Mouse (Mus musculus) adrenal gland, postnatal 36 days (tissue): Measurements from ENCODE around the gene Pdxp. TPM values are rescaled to one million over a fixed set of nuclear protein-coding genes. Genes with fewer than 3 reads are reported as not detected.

Experiments used
- DNase-seq, 2 experiments: peaks; one replicate each; pipeline ENCODE4 v3.0.0; 2021; ENCODE audit warnings: mixed read lengths in 1 of 2
- long read RNA-seq, 2 experiments: library from polyadenylated mRNA; stranded (forward); transcript quantifications; one replicate each; pipeline ENCODE4 v2.0.0; 2021; ENCODE audit warnings: borderline sequencing depth in 2 of 2
- total RNA-seq, 2 experiments: library from RNA; stranded (reverse); gene quantifications; 2 replicates each; pipeline ENCODE4 v1.2.3; 2021

The Pdxp gene
- total RNA-seq: 1 to 10 TPM; 3.3 to 3.7 TPM
- long read RNA-seq, experiment 1, partial matches to known transcripts: 1 of 5 reads
- long read RNA-seq, experiment 1, other reads (novel, unspliced or antisense): 0 of 5 reads
- long read RNA-seq, experiment 2, transcript Pdxp-201 (2 exons, 2,001 nt): major isoform, 5 of 5 reads
- long read RNA-seq, experiment 2, partial matches to known transcripts: 0 of 5 reads
- long read RNA-seq, experiment 2, other reads (novel, unspliced or antisense): 0 of 5 reads

DNA sequence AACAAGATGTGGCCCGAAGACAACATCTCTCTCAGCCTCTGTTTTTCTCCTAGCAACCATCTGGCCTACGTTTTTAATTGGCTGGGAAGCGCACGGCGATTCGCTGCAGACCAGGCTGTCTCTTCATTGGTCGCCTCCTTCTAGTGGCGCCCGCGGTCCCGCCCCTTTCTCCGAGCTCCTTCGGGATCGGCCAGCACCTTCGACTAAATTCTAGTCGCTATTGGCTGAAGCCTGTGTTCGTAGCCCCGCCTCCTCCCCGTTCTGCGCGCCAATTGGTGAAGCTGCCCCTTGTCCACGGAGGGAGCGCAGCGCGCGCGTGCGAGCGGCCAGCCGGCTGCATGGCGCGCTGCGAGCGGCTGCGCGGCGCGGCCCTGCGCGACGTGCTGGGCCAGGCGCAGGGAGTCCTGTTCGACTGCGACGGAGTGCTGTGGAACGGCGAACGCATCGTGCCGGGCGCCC, at the start of gene Pdxp:
Pdxp (plus strand) TSS at position 288 of the 459 bp plus-strand sequence.
- peak; percentile 93 to 96 for DNase-seq

DNA sequence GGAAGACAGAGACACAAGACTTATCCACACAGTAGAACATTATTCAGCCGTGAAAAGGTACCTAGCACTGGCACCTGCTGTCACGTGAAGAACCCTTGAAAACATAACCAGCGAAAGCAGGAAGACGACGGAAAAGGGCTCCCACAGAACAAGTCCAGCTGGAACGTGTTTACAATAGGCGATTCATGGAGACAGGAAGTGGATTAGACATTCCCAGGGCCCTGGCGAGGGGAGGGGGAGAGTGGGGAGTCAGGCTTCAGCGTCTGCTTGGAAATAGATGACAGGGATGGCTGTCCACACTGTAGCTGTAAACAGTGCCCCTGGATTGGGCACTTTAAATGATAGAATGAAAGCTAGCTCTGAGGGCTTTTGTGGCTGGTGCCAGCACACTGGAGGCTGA, 45.3 kb upstream of the Pdxp start:
- DNase-seq: no peak

GRCm38 (mm10) chr15:78868826-78869233, 44.9 kb upstream of the Pdxp start:
- no peak for DNase-seq

GRCm38 (mm10) chr15:78869775-78870174, 43.9 kb upstream of the Pdxp start:
- DNase-seq: peak in 1 of 2 experiments; percentile 56

GRCm38 (mm10) chr15:78872021-78872608, 41.6 kb upstream of the Pdxp start:
- DNase-seq: no peak

DNA sequence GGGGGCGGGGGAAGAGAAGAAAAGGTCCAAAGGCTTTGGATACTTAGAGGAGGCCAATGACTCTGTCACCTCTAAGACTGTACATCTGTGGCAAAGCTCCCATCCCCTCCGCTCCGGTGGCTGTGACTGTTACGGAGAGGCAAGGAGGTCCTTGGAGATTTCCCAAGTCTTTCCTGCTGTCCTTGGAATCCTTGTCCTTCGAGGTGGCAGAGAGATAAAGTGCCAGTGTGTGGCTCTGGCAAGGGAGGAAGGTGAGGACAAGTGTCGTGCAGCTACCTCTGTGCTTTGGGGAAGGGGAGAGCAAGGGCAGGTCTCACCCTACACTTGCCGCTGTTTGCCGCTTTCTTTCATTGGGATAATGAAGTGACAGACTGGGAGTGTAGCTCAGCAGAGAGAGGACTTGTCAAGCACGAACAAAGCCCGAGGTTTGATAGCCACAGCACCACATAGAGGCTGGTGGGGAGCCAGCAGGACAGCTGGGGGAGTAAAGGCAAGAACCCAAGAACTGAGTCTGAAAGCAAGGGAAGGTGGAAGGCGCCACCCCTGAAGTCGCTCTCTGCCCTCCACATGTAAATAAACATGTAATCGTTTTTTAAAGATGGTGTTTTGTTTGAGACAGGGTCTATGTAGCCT, 39.8 kb upstream of the Pdxp start:
- peak in 1 of 2 experiments; percentile 30 for DNase-seq

DNA sequence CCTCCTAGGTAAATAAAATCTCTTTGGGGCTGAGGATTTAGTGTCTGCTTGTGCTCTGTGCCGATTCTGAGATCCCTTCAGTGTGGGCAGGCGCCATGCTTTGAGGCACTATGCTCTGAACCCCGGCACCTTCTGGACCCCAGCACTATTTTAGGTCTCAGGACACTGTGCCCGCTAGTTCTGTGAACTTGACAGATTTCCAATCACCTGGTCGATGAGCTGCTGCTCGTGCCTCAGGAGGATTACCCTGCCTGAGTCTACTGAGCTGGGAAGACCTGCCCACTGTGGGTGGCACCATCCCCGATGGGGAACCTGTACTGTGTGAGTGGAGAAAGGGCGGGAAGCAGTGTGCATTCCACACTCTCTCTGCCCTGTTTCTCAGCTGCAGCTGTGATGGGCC, 38.7 kb upstream of the Pdxp start:
- DNase-seq: no peak

- no peak for DNase-seq
Measured at GRCm38 (mm10) chr15:78875537-78875936, 38.2 kb upstream of the Pdxp start.

GRCm38 (mm10) chr15:78876258-78876696, 37.4 kb upstream of the Pdxp start:
- DNase-seq: peak; percentile 84 to 87

DNA sequence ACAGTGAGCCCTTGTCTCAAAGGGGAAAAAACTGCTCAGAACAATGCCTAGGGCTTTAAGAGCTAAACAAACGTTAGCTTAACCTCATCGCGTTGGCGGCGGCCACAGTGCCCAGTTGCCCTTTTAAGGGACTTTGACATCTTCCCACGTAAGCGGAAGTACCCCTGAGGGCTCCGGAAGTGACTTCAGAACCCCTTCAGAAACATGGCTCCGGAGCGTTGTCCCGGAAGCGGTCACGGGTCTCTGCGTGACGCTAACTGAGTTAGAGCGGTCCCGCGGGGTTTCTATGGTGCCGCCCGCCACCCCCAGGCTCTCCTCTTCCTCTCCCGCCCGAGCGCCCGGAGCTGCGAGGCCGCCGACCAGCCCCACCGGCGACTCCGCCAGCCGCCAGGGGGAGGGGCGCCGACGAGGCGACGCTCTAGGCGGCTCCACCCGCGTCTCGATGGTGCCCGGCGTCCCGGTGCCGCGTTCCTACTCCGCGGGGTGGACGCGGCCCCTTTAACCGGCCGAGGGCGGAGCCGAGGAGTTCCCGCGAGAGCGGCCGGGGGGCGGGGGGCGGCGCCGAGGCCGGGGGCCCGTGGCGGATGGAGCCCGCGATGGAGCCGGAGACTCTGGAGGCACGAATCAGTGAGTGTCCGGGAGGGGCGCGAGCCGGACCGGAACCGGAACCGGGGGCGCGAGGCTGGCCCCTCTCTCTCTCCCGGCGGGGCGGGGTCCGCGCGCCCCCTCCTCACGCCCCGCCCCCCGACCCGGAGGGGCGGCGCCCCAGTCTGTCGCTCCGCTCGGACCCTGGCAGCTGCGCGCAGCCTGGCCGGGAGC, 36.5 kb upstream of the Pdxp start, which contains the start of gene Gga1:
Gga1 (plus strand) TSS at position 200 of the 819 bp plus-strand sequence.
- DNase-seq: peak; percentile 92

- DNase-seq: peak in 1 of 2 experiments; percentile 40
Measured at GRCm38 (mm10) chr15:78877810-78878390, 35.8 kb upstream of the Pdxp start.

DNA sequence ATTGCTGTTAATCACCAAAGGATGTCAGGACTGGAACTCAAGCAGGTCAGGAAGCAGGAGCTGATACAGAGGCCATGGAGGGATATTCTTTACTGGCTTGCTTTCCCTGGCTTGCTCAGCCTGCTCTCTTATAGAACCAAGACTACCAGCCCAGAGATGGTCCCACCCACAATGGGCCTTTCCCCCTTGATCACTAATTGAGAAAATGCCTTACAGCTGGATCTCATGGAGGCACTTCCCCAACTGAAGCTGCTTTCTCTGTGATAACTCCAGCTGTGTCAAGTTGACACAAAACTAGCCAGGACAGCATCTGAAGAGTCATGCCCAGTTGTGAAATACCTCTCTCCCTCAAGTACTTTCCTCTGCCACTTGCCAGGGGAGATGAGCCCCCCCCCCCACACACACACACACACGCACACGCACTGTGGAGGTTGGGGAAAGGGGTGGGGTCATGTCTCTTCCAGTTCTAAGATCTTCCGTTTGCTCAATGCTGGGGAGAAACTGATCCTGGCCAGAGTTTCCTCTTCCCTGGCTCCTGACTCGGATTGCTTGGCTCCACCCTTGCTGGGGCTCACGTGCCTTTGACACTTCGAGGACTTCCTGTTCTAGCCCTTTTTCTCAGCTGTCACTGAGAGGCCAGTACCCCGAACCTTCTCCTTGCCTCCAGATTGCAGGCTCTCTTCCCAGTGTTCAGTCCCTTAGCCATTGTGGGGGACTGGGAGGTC, 34.8 kb upstream of the Pdxp start:
- peak in 1 of 2 experiments; percentile 35 for DNase-seq

DNA sequence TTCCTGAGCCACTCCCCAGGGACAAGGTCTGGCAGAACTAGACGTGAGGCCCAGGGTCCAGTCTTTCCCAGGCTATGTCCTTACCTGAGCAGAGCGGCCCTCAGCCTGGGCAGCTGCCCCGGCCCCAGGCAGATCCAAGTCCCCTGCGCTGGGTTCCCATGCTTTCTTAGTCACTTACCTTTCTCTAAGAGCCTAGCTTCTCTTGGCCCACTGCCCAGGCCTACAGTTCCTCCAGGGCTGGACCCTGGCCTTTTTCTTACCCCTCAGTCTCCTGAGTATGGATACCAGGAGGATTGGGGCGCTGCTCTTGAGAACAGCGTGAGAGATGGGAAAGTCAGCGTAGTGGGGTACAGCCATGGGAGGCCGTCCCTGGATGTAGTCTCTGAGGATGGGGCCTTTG, 33.3 kb upstream of the Pdxp start:
- no peak for DNase-seq

GRCm38 (mm10) chr15:78881828-78882227, 31.9 kb upstream of the Pdxp start:
- DNase-seq: no peak

DNA sequence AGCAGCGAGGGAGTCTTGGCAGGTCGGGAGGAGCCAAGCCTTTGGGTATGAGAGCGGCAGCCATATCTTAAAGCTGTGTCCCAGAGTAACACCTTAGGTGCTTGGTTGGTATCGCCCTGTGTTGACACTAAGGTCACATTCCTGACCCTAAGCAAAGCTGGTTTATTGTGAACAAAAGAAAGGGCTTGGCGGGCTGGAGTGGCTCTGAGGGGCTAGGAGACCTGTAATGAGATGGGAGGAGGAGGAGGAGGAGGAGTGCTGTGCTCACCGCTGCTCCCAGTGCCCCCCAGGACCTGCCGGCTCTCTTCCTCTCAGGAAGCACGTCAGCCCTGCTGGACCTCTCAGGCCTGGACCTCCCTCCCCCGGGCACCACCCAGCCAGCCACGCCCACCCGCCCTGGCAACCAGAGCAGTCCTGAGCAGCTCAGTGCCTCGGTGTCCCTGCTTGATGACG, 24.3 kb upstream of the Pdxp start:
- no peak for DNase-seq

GRCm38 (mm10) chr15:78892440-78892839, 21.3 kb upstream of the Pdxp start:
- no peak for DNase-seq

DNA sequence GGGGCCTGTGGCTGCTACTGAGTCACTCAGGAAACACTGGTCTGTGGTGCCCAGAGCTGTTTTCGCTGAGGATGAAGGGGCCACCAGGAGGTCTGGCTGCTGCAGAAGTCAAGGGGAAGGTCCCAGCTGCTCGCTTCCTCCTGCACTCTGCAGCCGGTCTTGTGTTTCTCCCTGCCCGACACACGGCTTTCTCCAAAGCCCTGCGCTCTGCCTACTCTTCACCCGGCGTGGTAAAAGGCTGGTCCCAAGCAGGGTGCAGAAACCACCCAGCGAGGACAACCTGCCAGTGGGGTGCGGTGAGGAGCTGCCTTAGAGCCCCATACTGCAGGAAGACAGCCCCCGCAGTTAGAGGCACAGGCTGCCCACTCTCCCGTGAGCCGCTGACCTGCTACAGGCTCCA, 19.0 kb upstream of the Pdxp start:
- DNase-seq: no peak

DNA sequence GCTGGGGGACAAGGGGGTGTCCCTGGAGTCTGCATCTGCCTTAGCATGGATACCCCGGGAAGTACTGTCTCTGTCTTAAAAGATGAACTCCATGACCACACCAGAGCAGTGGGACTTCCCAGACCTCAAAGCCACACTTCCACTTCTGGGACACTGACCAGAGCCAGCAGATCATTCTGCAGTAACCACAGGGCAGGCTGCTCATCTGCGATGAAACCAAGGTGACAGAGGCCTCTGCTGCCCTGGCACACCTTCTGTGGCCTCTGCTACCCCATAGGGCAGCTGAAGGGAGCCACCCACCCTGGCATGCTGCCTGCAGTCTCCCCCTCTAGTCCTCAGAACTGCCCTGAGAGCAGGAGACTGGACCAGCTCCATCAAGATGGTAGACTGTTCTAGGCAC, 18.0 kb upstream of the Pdxp start:
- no peak for DNase-seq

DNA sequence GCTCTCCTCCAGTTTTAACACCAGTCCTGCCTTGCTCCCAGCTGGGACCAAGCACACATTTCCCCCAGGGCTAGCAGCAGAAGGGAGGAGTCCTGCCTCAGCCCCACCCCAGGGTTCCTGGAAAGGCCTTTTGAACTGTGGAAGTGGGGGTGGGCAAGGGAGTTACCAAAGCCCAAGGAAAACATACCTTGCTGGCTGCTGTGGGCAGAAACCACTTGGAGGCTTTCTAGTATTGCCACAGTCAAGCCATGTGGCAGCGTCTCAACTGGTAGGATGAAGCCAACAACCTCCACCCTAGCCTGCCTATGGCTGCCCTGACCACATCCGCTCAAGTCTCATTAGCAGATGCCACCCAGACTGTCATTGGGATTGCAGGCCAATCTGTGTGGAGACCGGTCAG, 17.6 kb upstream of the Pdxp start:
- DNase-seq: no peak

- peak in 1 of 2 experiments; percentile 48 for DNase-seq
Measured at GRCm38 (mm10) chr15:78897488-78897887, 16.2 kb upstream of the Pdxp start.

DNA sequence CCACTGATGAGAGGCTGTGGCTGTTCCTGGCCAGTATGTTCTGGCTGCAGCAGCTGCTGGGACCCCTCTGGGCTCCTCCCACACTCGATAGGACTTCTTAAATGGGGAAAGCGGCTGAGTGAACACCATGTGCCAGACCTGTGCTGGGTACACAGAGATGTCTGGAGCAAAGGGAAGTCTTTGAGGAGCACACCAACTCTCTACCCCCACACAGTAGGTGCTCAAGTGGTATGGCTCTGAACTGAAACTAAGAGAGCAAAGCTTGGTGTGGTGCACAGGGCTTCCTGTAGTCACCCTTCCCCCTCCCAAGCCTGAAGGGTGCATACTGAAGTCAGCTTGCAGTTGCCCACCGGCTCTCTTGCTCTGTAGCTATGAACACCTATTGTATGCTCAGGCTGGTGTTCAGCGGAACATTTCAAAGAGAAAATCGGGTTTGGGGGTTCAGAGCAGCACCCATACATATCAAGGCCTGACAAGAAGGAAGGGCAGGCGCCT, 15.2 kb upstream of the Pdxp start:
- DNase-seq: no peak
